Mouse (Mus musculus) CH12.LX (cell line): ENCODE data around the gene Clic5. TPM values are rescaled to one million over a fixed set of nuclear protein-coding genes. Genes with fewer than 3 reads are reported as not detected.

Experiments used
- DNase-seq: peaks from one replicate; pipeline ENCODE4 v3.0.0-alpha.2; 2013; ENCODE audit errors: extremely low read depth
- H3K27ac ChIP-seq: 2 replicates; pipeline ENCODE4 v1.5.1; 2012; ENCODE audit warnings: low read depth, mild to moderate bottlenecking, control low read depth, moderate library complexity; ENCODE audit not compliant: insufficient read depth
- H3K27me3 ChIP-seq: replicated peaks from 2 replicates; pipeline ENCODE3; 2012; ENCODE audit warnings: inconsistent platforms
- H3K36me3 ChIP-seq, 2 experiments: replicated peaks in 1 of 2; 2 replicates each; pipeline versions ENCODE3 to v1.6.1; 2012; ENCODE audit warnings: inconsistent platforms in 1 of 2, low read length in 1 of 2, mild to moderate bottlenecking in 1 of 2, mixed read lengths in 1 of 2, moderate library complexity in 1 of 2; ENCODE audit not compliant: control insufficient read depth in 1 of 2, insufficient read depth in 1 of 2
- H3K4me1 ChIP-seq, 2 experiments: 2 replicates each; pipeline ENCODE4 v1.6.1; 2012; ENCODE audit warnings: inconsistent platforms in 1 of 2, moderate library complexity in 1 of 2; ENCODE audit not compliant: insufficient read depth in 2 of 2, control insufficient read depth in 1 of 2
- H3K4me2 ChIP-seq: 2 replicates; pipeline ENCODE4 v1.6.1; 2012; ENCODE audit warnings: low read depth, mild to moderate bottlenecking, control low read depth; ENCODE audit not compliant: poor library complexity, insufficient read depth, severe bottlenecking
- H3K4me3 ChIP-seq, 3 experiments: fragments of 150-350 bp in 1 of 3; sonication (generic) in 1 of 3; replicated peaks in 1 of 3; 2 replicates each; pipeline versions ENCODE3 to v1.5.1; 2011 to 2012; ENCODE audit warnings: low read depth in 2 of 3, low read length in 2 of 3, mild to moderate bottlenecking in 2 of 3, moderate library complexity in 2 of 3, control low read depth in 1 of 3, improper control_type of control experiment in 1 of 3, inconsistent platforms in 1 of 3, mixed read lengths in 1 of 3; ENCODE audit not compliant: poor library complexity in 1 of 3
- H3K79me2 ChIP-seq: replicated peaks from 2 replicates; pipeline ENCODE4 v1.6.1; 2012; ENCODE audit warnings: mild to moderate bottlenecking, moderate library complexity; ENCODE audit not compliant: control insufficient read depth, poor library complexity, insufficient read depth, severe bottlenecking; ENCODE audit errors: extremely low read depth
- H3K9ac ChIP-seq: 2 replicates; pipeline ENCODE4 v1.6.1; 2012; ENCODE audit warnings: low read depth, mild to moderate bottlenecking, control low read depth, moderate library complexity; ENCODE audit not compliant: insufficient read depth
- H3K9me3 ChIP-seq: replicated peaks from 2 replicates; pipeline ENCODE3; 2012; ENCODE audit warnings: low read length, inconsistent platforms, mixed read lengths
- CTCF ChIP-seq, 2 experiments: IDR thresholded peaks in 1 of 2; conservative IDR thresholded peaks in 1 of 2; 2 replicates each; pipeline ENCODE4 v1.5.1; 2011 to 2012; ENCODE audit warnings: low read depth in 2 of 2, low read length in 2 of 2, improper control_type of control experiment in 1 of 2, inconsistent platforms in 1 of 2, mild to moderate bottlenecking in 1 of 2, moderate library complexity in 1 of 2
- ELF1 ChIP-seq: IDR thresholded peaks from 2 replicates; pipeline ENCODE4 v1.6.1; 2014; ENCODE audit warnings: low read depth, mild to moderate bottlenecking, inconsistent platforms, low read length, improper control_type of control experiment
- EP300 ChIP-seq: IDR thresholded peaks from 2 replicates; pipeline ENCODE4 v1.6.1; 2011; ENCODE audit warnings: low read length, improper control_type of control experiment
- ETS1 ChIP-seq: conservative IDR thresholded peaks from 2 replicates; pipeline ENCODE4 v1.6.1; 2012; ENCODE audit warnings: low read depth, mild to moderate bottlenecking, inconsistent platforms, low read length, improper control_type of control experiment, moderate library complexity
- GABPA ChIP-seq: IDR thresholded peaks from 2 replicates; pipeline ENCODE4 v1.6.1; 2012; ENCODE audit warnings: low read depth, low read length, improper control_type of control experiment, inconsistent platforms; ENCODE audit not compliant: insufficient replicate concordance
- HCFC1 ChIP-seq: IDR thresholded peaks from 2 replicates; pipeline ENCODE4 v1.6.1; 2012; ENCODE audit warnings: low read depth, mild to moderate bottlenecking, inconsistent platforms, low read length, improper control_type of control experiment
- IRF4 ChIP-seq: IDR thresholded peaks from 2 replicates; pipeline ENCODE4 v1.6.1; 2014; ENCODE audit warnings: low read depth, mild to moderate bottlenecking, inconsistent platforms, low read length, improper control_type of control experiment
- JUN ChIP-seq: IDR thresholded peaks from 2 replicates; pipeline ENCODE4 v1.6.1; 2011; ENCODE audit warnings: low read depth, mild to moderate bottlenecking, low read length, improper control_type of control experiment, moderate library complexity; ENCODE audit not compliant: insufficient read depth
- MAFK ChIP-seq: IDR thresholded peaks from 2 replicates; pipeline ENCODE4 v1.6.1; 2011; ENCODE audit warnings: low read length, improper control_type of control experiment; ENCODE audit not compliant: insufficient replicate concordance
- MAX ChIP-seq: IDR thresholded peaks from 2 replicates; pipeline ENCODE4 v1.6.1; 2011; ENCODE audit warnings: low read length, improper control_type of control experiment
- MXI1 ChIP-seq: IDR thresholded peaks from 2 replicates; pipeline ENCODE4 v1.6.1; 2011; ENCODE audit warnings: mild to moderate bottlenecking, low read depth, low read length, improper control_type of control experiment
- MYC ChIP-seq: IDR thresholded peaks from 2 replicates; pipeline ENCODE4 v1.6.1; 2011; ENCODE audit warnings: low read depth, mild to moderate bottlenecking, improper control_type of control experiment, low read length
- POLR2AphosphoS2 ChIP-seq: IDR thresholded peaks from 2 replicates; pipeline ENCODE4 v1.6.1; 2011; ENCODE audit warnings: low read depth, low read length, improper control_type of control experiment
- RAD21 ChIP-seq: IDR thresholded peaks from 2 replicates; pipeline ENCODE4 v1.6.1; 2011; ENCODE audit warnings: low read depth, mild to moderate bottlenecking, low read length, improper control_type of control experiment, moderate library complexity
- RCOR1 ChIP-seq: conservative IDR thresholded peaks from 2 replicates; pipeline ENCODE4 v1.6.1; 2012; ENCODE audit warnings: low read depth, mild to moderate bottlenecking, inconsistent platforms, low read length, improper control_type of control experiment
- SIN3A ChIP-seq: IDR thresholded peaks from 2 replicates; pipeline ENCODE4 v1.6.1; 2012; ENCODE audit warnings: low read length, improper control_type of control experiment, inconsistent platforms
- SMC3 ChIP-seq: IDR thresholded peaks from 2 replicates; pipeline ENCODE4 v1.6.1; 2011; ENCODE audit warnings: low read depth, low read length, improper control_type of control experiment
- TBP ChIP-seq: conservative IDR thresholded peaks from 2 replicates; pipeline ENCODE4 v1.6.1; 2011; ENCODE audit warnings: low read depth, low read length, improper control_type of control experiment
- TCF12 ChIP-seq: IDR thresholded peaks from 2 replicates; pipeline ENCODE4 v1.6.1; 2014; ENCODE audit warnings: low read depth, mild to moderate bottlenecking, inconsistent platforms, low read length, improper control_type of control experiment
- ZC3H11A ChIP-seq: IDR thresholded peaks from 2 replicates; pipeline ENCODE4 v1.6.1; 2012; ENCODE audit warnings: low read depth, mild to moderate bottlenecking, inconsistent platforms, low read length, improper control_type of control experiment
- ZMIZ1 ChIP-seq: IDR thresholded peaks from 2 replicates; pipeline ENCODE4 v1.6.1; 2012; ENCODE audit warnings: low read depth, mild to moderate bottlenecking, inconsistent platforms, low read length, improper control_type of control experiment
- dilution Hi-C: fragments of 300-500 bp; cut with MboI; formaldehyde crosslinking; loops from 2 replicates; pipeline ENCODE4 v1.14.3; 2020; ENCODE audit warnings: low sequenced_read_pairs; ENCODE audit not compliant: extremely low pct_unique_long_range_greater_than_20kb, extremely low pct_ligation_motif_present
- in situ Hi-C: fragments of 300-500 bp; cut with MboI; formaldehyde crosslinking; loops from 3 replicates; pipeline ENCODE4 v1.14.3; 2019; ENCODE audit warnings: low sequenced_read_pairs, low pct_ligation_motif_present, low pct_unique_long_range_greater_than_20kb, mixed read lengths
- polyA plus RNA-seq: library from polyadenylated mRNA; unstranded; fragments of >175 nt; gene quantifications from 2 replicates; pipeline ENCODE4 v1.2.1, GENCODE M21; 2012; ENCODE audit warnings: low read depth; ENCODE audit not compliant: insufficient read length
- total RNA-seq, 2 experiments: library from RNA; depleted of rRNA; stranded (reverse); fragments of 300-350 nt in 1 of 2; fragments of >200 nt in 1 of 2; gene quantifications; 2 replicates each; pipeline ENCODE4 v1.2.3; 2012 to 2014

The Clic5 gene
- total and polyA plus RNA-seq, 3 experiments: not detected

DNA sequence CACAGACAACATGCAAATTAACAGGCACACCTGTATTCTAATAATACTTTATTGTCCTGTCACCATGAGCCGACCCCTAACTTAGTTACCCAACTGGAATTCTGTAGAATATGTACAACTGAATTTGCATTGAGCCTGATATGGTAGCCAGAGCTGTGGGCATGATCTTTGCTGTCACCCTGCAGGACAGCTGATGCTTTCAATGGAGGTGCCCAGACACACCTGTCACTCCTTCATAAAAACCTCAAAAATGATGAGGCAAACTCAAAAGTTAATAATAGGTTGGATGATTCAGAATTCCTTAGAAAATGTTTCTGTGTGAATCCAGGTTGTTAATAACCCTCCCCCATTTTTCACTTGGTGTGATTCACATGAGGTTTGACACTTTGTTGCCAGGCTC, 16.4 kb downstream of the Clic5 start:
- no peak for TF ChIP-seq JUN
- TF ChIP-seq MAFK: no peak
- no peak for TF ChIP-seq POLR2AphosphoS2
- TF ChIP-seq ELF1: no peak
- no peak for TF ChIP-seq SMC3
- TF ChIP-seq EP300: no peak
- no peak for TF ChIP-seq HCFC1
- no peak for TF ChIP-seq IRF4
- TF ChIP-seq GABPA: no peak
- TF ChIP-seq TBP: no peak
- TF ChIP-seq ZC3H11A: no peak
- no peak for TF ChIP-seq CTCF (conservative IDR thresholded peaks at IDR 0.05 in 1 of 2, IDR thresholded peaks at IDR 0.05 in 1 of 2; ENCODE audit: low read depth in 2 of 2, low read length in 2 of 2)
- no peak for TF ChIP-seq MYC
- TF ChIP-seq TCF12: no peak
- TF ChIP-seq MAX: no peak
- in situ Hi-C loops (no loop called here), dilution Hi-C loops (no loop called here)
- no peaks in the 10 kb centered on the region for H3K36me3 ChIP-seq
- H3K9ac ChIP-seq: no peak overlapping the region
- H3K4me2 ChIP-seq: no peak overlapping the region
- H3K27ac ChIP-seq: no peak overlapping the region
- H3K79me2 ChIP-seq: no peaks in the 10 kb centered on the region
- H3K4me1 ChIP-seq: no peaks in the 10 kb centered on the region
- no peak overlapping the region for H3K4me3 ChIP-seq
- no peak for DNase-seq
- peaks cover 2% of the 10 kb centered on the region for H3K9me3 ChIP-seq
- H3K27me3 ChIP-seq: peaks cover 13% of the 10 kb centered on the region

DNA sequence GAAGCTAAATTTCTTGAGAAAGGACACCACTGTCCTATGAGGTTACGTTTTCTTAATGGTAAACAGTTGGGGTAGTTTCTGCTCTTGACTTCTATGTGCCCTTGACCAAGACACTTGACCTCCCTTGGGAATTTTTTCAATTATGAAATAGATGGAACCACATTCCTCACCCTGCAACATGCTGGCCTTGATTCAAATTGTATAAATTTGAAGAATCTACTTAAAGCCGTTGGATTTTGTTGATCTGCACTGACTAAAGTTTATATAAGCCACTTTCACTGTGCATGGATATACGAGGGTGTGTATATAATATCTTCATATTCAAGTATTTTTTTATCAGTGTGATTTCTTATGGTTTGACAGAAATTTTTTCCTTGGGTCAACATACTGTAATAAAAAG, 17.2 kb downstream of the Clic5 start:
- in situ Hi-C loops: no loop called here
- dilution Hi-C loops: no loop called here
- TF ChIP-seq ZMIZ1: no peak
- no peak for TF ChIP-seq CTCF (conservative IDR thresholded peaks at IDR 0.05 in 1 of 2, IDR thresholded peaks at IDR 0.05 in 1 of 2; ENCODE audit: low read depth in 2 of 2, low read length in 2 of 2)
- no peak for TF ChIP-seq TBP
- no peak for TF ChIP-seq ETS1
- no peak for TF ChIP-seq IRF4
- TF ChIP-seq MXI1: no peak
- TF ChIP-seq RAD21: no peak
- TF ChIP-seq HCFC1: no peak
- no peak for TF ChIP-seq ZC3H11A
- TF ChIP-seq SIN3A: no peak
- TF ChIP-seq ELF1: no peak
- no peak for TF ChIP-seq RCOR1
- TF ChIP-seq MYC: no peak
- DNase-seq: no peak
- Histone ChIP-seq H3K9me3 (peaks cover 2% of the 10 kb centered on the region), H3K4me1 (no peaks in the 10 kb centered on the region), H3K79me2 (no peaks in the 10 kb centered on the region), H3K27me3 (peaks cover 6% of the 10 kb centered on the region), H3K36me3 (no peaks in the 10 kb centered on the region), H3K4me2 (no peak overlapping the region), H3K9ac (no peak overlapping the region), H3K27ac (no peak overlapping the region), H3K4me3 (no peak overlapping the region)
